Mouse (Mus musculus): ENCODE data around the gene A830031A19Rik.

Gene A830031A19Rik

GRCm38 (mm10) chr11:24099886-24100293, 25.0 kb upstream of the A830031A19Rik start:
- Histone ChIP-seq H3K4me1 (replicated peaks; ENCODE audit: low read depth, low read length) (peaks cover 26% of the 10 kb centered on the region), H3K9me3 (ENCODE audit: low read length) (no peaks in the 10 kb centered on the region), H3K27me3 (ENCODE audit: insufficient read depth, low read length) (peaks cover 7% of the 10 kb centered on the region), H3K4me3 (replicated peaks; ENCODE audit: low read length) (no peak overlapping the region), H3K36me3 (ENCODE audit: insufficient read depth, low read length) (no peaks in the 10 kb centered on the region)
- TF ChIP-seq POU5F1 (IDR thresholded peaks at IDR 0.05; ENCODE audit: borderline replicate concordance, low read length) (no peak), NANOG (IDR thresholded peaks at IDR 0.05; ENCODE audit: borderline replicate concordance, low read length) (no peak), CTCF (conservative IDR thresholded peaks at IDR 0.05; ENCODE audit: low read length) (no peak)

GRCm38 (mm10) chr11:24099215-24099614, 24.4 kb upstream of the A830031A19Rik start:
- peaks cover 26% of the 10 kb centered on the region for H3K4me1 ChIP-seq (replicated peaks; ENCODE audit: low read depth, low read length)
- no peaks in the 10 kb centered on the region for H3K36me3 ChIP-seq (ENCODE audit: insufficient read depth, low read length)
- peaks cover 9% of the 10 kb centered on the region for H3K27me3 ChIP-seq (ENCODE audit: insufficient read depth, low read length)
- H3K9me3 ChIP-seq (ENCODE audit: low read length), result no peaks in the 10 kb centered on the region
- TF ChIP-seq NANOG (IDR thresholded peaks at IDR 0.05; ENCODE audit: borderline replicate concordance, low read length), result no peak
- TF ChIP-seq CTCF (conservative IDR thresholded peaks at IDR 0.05; ENCODE audit: low read length), result no peak
- TF ChIP-seq POU5F1 (IDR thresholded peaks at IDR 0.05; ENCODE audit: borderline replicate concordance, low read length), result no peak
- no peak overlapping the region for H3K4me3 ChIP-seq (replicated peaks; ENCODE audit: low read length)

GRCm38 (mm10) chr11:24098662-24099061, 23.8 kb upstream of the A830031A19Rik start:
- Histone ChIP-seq H3K4me1 (replicated peaks; ENCODE audit: low read depth, low read length) (peaks cover 26% of the 10 kb centered on the region), H3K27me3 (ENCODE audit: insufficient read depth, low read length) (peaks cover 9% of the 10 kb centered on the region), H3K9me3 (ENCODE audit: low read length) (no peaks in the 10 kb centered on the region), H3K36me3 (ENCODE audit: insufficient read depth, low read length) (no peaks in the 10 kb centered on the region), H3K4me3 (replicated peaks; ENCODE audit: low read length) (no peak overlapping the region)
- no peak for TF ChIP-seq NANOG (IDR thresholded peaks at IDR 0.05; ENCODE audit: borderline replicate concordance, low read length)
- no peak for TF ChIP-seq CTCF (conservative IDR thresholded peaks at IDR 0.05; ENCODE audit: low read length)

GRCm38 (mm10) chr11:24098069-24098468, 23.2 kb upstream of the A830031A19Rik start:
- no peak for TF ChIP-seq CTCF (conservative IDR thresholded peaks at IDR 0.05; ENCODE audit: low read length)
- TF ChIP-seq POU5F1 (IDR thresholded peaks at IDR 0.05; ENCODE audit: borderline replicate concordance, low read length), result no peak
- no peak for TF ChIP-seq NANOG (IDR thresholded peaks at IDR 0.05; ENCODE audit: borderline replicate concordance, low read length)
- Histone ChIP-seq H3K36me3 (ENCODE audit: insufficient read depth, low read length) (no peaks in the 10 kb centered on the region), H3K9me3 (ENCODE audit: low read length) (no peaks in the 10 kb centered on the region), H3K4me3 (replicated peaks; ENCODE audit: low read length) (no peak overlapping the region), H3K4me1 (replicated peaks; ENCODE audit: low read depth, low read length) (peaks cover 26% of the 10 kb centered on the region), H3K27me3 (ENCODE audit: insufficient read depth, low read length) (peaks cover 9% of the 10 kb centered on the region)

GRCm38 (mm10) chr11:24097026-24097425, 22.2 kb upstream of the A830031A19Rik start:
- TF ChIP-seq NANOG (IDR thresholded peaks at IDR 0.05; ENCODE audit: borderline replicate concordance, low read length) (no peak), POU5F1 (IDR thresholded peaks at IDR 0.05; ENCODE audit: borderline replicate concordance, low read length) (no peak), CTCF (conservative IDR thresholded peaks at IDR 0.05; ENCODE audit: low read length) (no peak)
- no peaks in the 10 kb centered on the region for H3K36me3 ChIP-seq (ENCODE audit: insufficient read depth, low read length)
- no peaks in the 10 kb centered on the region for H3K9me3 ChIP-seq (ENCODE audit: low read length)
- peaks cover 32% of the 10 kb centered on the region for H3K4me1 ChIP-seq (replicated peaks; ENCODE audit: low read depth, low read length)
- peaks cover 9% of the 10 kb centered on the region for H3K27me3 ChIP-seq (ENCODE audit: insufficient read depth, low read length)
- H3K4me3 ChIP-seq (replicated peaks; ENCODE audit: low read length), result no peak overlapping the region

GRCm38 (mm10) chr11:24096483-24096882, 21.6 kb upstream of the A830031A19Rik start:
- Histone ChIP-seq H3K4me3 (replicated peaks; ENCODE audit: low read length) (no peak overlapping the region), H3K4me1 (replicated peaks; ENCODE audit: low read depth, low read length) (peaks cover 37% of the 10 kb centered on the region), H3K27me3 (ENCODE audit: insufficient read depth, low read length) (peaks cover 5% of the 10 kb centered on the region), H3K9me3 (ENCODE audit: low read length) (no peaks in the 10 kb centered on the region), H3K36me3 (ENCODE audit: insufficient read depth, low read length) (no peaks in the 10 kb centered on the region)
- TF ChIP-seq NANOG (IDR thresholded peaks at IDR 0.05; ENCODE audit: borderline replicate concordance, low read length) (no peak), CTCF (conservative IDR thresholded peaks at IDR 0.05; ENCODE audit: low read length) (no peak), POU5F1 (IDR thresholded peaks at IDR 0.05; ENCODE audit: borderline replicate concordance, low read length) (no peak)

- Histone ChIP-seq H3K4me3 (replicated peaks; ENCODE audit: low read length) (no peak overlapping the region), H3K9me3 (ENCODE audit: low read length) (no peaks in the 10 kb centered on the region), H3K4me1 (replicated peaks; ENCODE audit: low read depth, low read length) (peaks cover 38% of the 10 kb centered on the region), H3K36me3 (ENCODE audit: insufficient read depth, low read length) (no peaks in the 10 kb centered on the region), H3K27me3 (ENCODE audit: insufficient read depth, low read length) (peaks cover 4% of the 10 kb centered on the region)
- no peak for TF ChIP-seq POU5F1 (IDR thresholded peaks at IDR 0.05; ENCODE audit: borderline replicate concordance, low read length)
- TF ChIP-seq CTCF (conservative IDR thresholded peaks at IDR 0.05; ENCODE audit: low read length), result no peak
- no peak for TF ChIP-seq NANOG (IDR thresholded peaks at IDR 0.05; ENCODE audit: borderline replicate concordance, low read length)
These were observed 21.0 kb upstream of the A830031A19Rik start for GRCm38 (mm10) chr11:24095656-24096353.

GRCm38 (mm10) chr11:24095236-24095635, 20.4 kb upstream of the A830031A19Rik start:
- TF ChIP-seq CTCF (conservative IDR thresholded peaks at IDR 0.05; ENCODE audit: low read length) (no peak), NANOG (IDR thresholded peaks at IDR 0.05; ENCODE audit: borderline replicate concordance, low read length) (no peak), POU5F1 (IDR thresholded peaks at IDR 0.05; ENCODE audit: borderline replicate concordance, low read length) (no peak)
- Histone ChIP-seq H3K27me3 (ENCODE audit: insufficient read depth, low read length) (peaks cover 4% of the 10 kb centered on the region), H3K36me3 (ENCODE audit: insufficient read depth, low read length) (no peaks in the 10 kb centered on the region), H3K9me3 (ENCODE audit: low read length) (no peaks in the 10 kb centered on the region), H3K4me3 (replicated peaks; ENCODE audit: low read length) (no peak overlapping the region), H3K4me1 (replicated peaks; ENCODE audit: low read depth, low read length) (peaks cover 32% of the 10 kb centered on the region)

- TF ChIP-seq NANOG (IDR thresholded peaks at IDR 0.05; ENCODE audit: borderline replicate concordance, low read length), result no peak
- no peak; the same call in 1 of the 2 replicates for TF ChIP-seq CTCF (conservative IDR thresholded peaks at IDR 0.05; ENCODE audit: low read length)
- TF ChIP-seq POU5F1 (IDR thresholded peaks at IDR 0.05; ENCODE audit: borderline replicate concordance, low read length), result no peak
- Histone ChIP-seq H3K9me3 (ENCODE audit: low read length) (no peaks in the 10 kb centered on the region), H3K4me1 (replicated peaks; ENCODE audit: low read depth, low read length) (peaks cover 23% of the 10 kb centered on the region), H3K4me3 (replicated peaks; ENCODE audit: low read length) (no peak overlapping the region), H3K27me3 (ENCODE audit: insufficient read depth, low read length) (peaks cover 4% of the 10 kb centered on the region), H3K36me3 (ENCODE audit: insufficient read depth, low read length) (no peaks in the 10 kb centered on the region)
These were observed 19.2 kb upstream of the A830031A19Rik start for GRCm38 (mm10) chr11:24094086-24094487.
